Mouse (Mus musculus) left cerebral cortex, postnatal 10 days (tissue): ENCODE measurements around the gene Tal1. TPM values are rescaled to one million over a fixed set of nuclear protein-coding genes. Genes with fewer than 3 reads are reported as not detected.

ENCODE experiments used
- DNase-seq, 2 experiments: peaks; one replicate each; pipeline ENCODE4 v3.0.0; 2021 to 2022; ENCODE audit warnings: low spot score in 2 of 2, mixed read lengths in 1 of 2; ENCODE audit errors: extremely low spot score in 1 of 2
- intact Hi-C: fragments of 180-260 bp; cut with DNase I; formaldehyde crosslinking; loops from one replicate; pipeline ENCODE4 v1.15.1; 2025
- total RNA-seq, 2 experiments: library from RNA; stranded (reverse); gene quantifications; 2 replicates each; pipeline ENCODE4 v1.2.3; 2021

Gene Tal1
- 1 to 10 TPM; 2.0 to 2.6 TPM for total RNA-seq

GRCm38 (mm10) chr4:115056371-115056920 lies at the start of gene Tal1:
TSS of gene Tal1 (plus strand) at chr4:115056426.
- DNase-seq, result peak in 1 of 2 experiments; percentile 64
- intact Hi-C loops, result loop anchor here (5.0 kb wide), 1 partner anchor 154 kb away; no protein-coding TSS in a partner anchor

GRCm38 (mm10) chr4:115014276-115014675 lies 42.0 kb upstream of the Tal1 start:
- DNase-seq, result no peak
- intact Hi-C loops, result no loop called here

- intact Hi-C loops, result no loop called here
- no peak for DNase-seq
These were observed 36.2 kb upstream of the Tal1 start for GRCm38 (mm10) chr4:115019997-115020396.

GRCm38 (mm10) chr4:115035043-115035442 lies 21.2 kb upstream of the Tal1 start:
- DNase-seq, result no peak
- intact Hi-C loops, result no loop called here

GRCm38 (mm10) chr4:115038242-115038641 lies 18.0 kb upstream of the Tal1 start:
- peak in 1 of 2 experiments; percentile 43 for DNase-seq
- intact Hi-C loops, result no loop called here

GRCm38 (mm10) chr4:115045621-115046020 lies 10.6 kb upstream of the Tal1 start:
- intact Hi-C loops, result loop anchor here (5.0 kb wide), 1 partner anchor 42 kb away; the partner anchor contains the start of gene Pdzk1ip1
- DNase-seq, result no peak

- intact Hi-C loops, result loop anchor here (5.0 kb wide), 1 partner anchor 40 kb away; the partner anchor contains the start of gene Pdzk1ip1
These were observed 8.5 kb upstream of the Tal1 start for GRCm38 (mm10) chr4:115047750-115048149.

GRCm38 (mm10) chr4:115048190-115048589 lies 8.0 kb upstream of the Tal1 start:
- intact Hi-C loops, result loop anchor here (5.0 kb wide), 1 partner anchor 39 kb away; the partner anchor contains the start of gene Pdzk1ip1
- no peak for DNase-seq

More at GRCm38 (mm10) chr4:115047750-115048149, 8.5 kb upstream of the Tal1 start:
- DNase-seq, result peak in 1 of 2 experiments; percentile 74

- intact Hi-C loops, result no loop called here
- DNase-seq, result no peak
These were observed 5.0 kb upstream of the Tal1 start for GRCm38 (mm10) chr4:115051245-115051644.

GRCm38 (mm10) chr4:115052343-115053005 lies 3.8 kb upstream of the Tal1 start:
- DNase-seq, result peak; percentile 36 to 89
- intact Hi-C loops, result no loop called here

- DNase-seq, result no peak
- intact Hi-C loops, result loop anchor here (5.0 kb wide), 1 partner anchor 153 kb away; no protein-coding TSS in a partner anchor
These were observed 1.2 kb upstream of the Tal1 start for GRCm38 (mm10) chr4:115055044-115055443.

- intact Hi-C loops, result loop anchor here (5.0 kb wide), 1 partner anchor 153 kb away; no protein-coding TSS in a partner anchor
These were observed 535 bp upstream of the Tal1 start for GRCm38 (mm10) chr4:115055691-115056090.

GRCm38 (mm10) chr4:115056921-115057673 lies 871 bp downstream of the Tal1 start:
- peak in 1 of 2 experiments; percentile 77 for DNase-seq
- intact Hi-C loops, result loop anchor here (5.0 kb wide), 1 partner anchor 155 kb away; no protein-coding TSS in a partner anchor

More at GRCm38 (mm10) chr4:115055691-115056090, 535 bp upstream of the Tal1 start:
- no peak for DNase-seq

- no peak for DNase-seq
- intact Hi-C loops, result loop anchor here (5.0 kb wide), 1 partner anchor 155 kb away; no protein-coding TSS in a partner anchor
These were observed 1.6 kb downstream of the Tal1 start for GRCm38 (mm10) chr4:115057674-115058316.

GRCm38 (mm10) chr4:115058317-115058761 lies 2.1 kb downstream of the Tal1 start:
- DNase-seq, result peak in 1 of 2 experiments; percentile 31
- intact Hi-C loops, result loop anchor here (5.0 kb wide), 1 partner anchor 156 kb away; no protein-coding TSS in a partner anchor

GRCm38 (mm10) chr4:115058871-115059590 lies 2.8 kb downstream of the Tal1 start:
- intact Hi-C loops, result loop anchor here (5.0 kb wide), 1 partner anchor 157 kb away; no protein-coding TSS in a partner anchor

GRCm38 (mm10) chr4:115059871-115060270 lies 3.6 kb downstream of the Tal1 start:
- DNase-seq, result peak in 1 of 2 experiments; percentile 64
- intact Hi-C loops, result loop anchor here (5.0 kb wide), 2 partner anchors 148 to 158 kb away; no protein-coding TSS in a partner anchor

More at GRCm38 (mm10) chr4:115058871-115059590, 2.8 kb downstream of the Tal1 start:
- peak in 1 of 2 experiments; percentile 36 for DNase-seq
